Mouse (Mus musculus) neural tube, embryonic 15.5 days (tissue): ENCODE results near the gene Zmpste24. TPM values are rescaled to one million over a fixed set of nuclear protein-coding genes. Genes with fewer than 3 reads are reported as not detected.

Experiments
- ATAC-seq: fragments of 200-750 bp; cut with Nextera tagmentation; 2 replicates; pipeline ENCODE4 v1.8.0; 2017; ENCODE audit warnings: mild to moderate bottlenecking, moderate TSS enrichment, moderate library complexity; ENCODE audit not compliant: low FRiP score
- H3K27ac ChIP-seq: fragments of 300-500 bp; sonication (generic); replicated peaks from 2 replicates; pipeline ENCODE4 v1.5.1; 2015; ENCODE audit warnings: mild to moderate bottlenecking, inconsistent platforms
- H3K27me3 ChIP-seq: fragments of 300-500 bp; sonication (generic); replicated peaks from 2 replicates; pipeline ENCODE4 v1.6.1; 2015; ENCODE audit warnings: inconsistent platforms
- H3K36me3 ChIP-seq: fragments of 300-500 bp; sonication (generic); 2 replicates; pipeline ENCODE4 v1.6.1; 2015; ENCODE audit warnings: inconsistent platforms
- H3K4me1 ChIP-seq: fragments of 300-500 bp; sonication (generic); 2 replicates; pipeline ENCODE4 v1.6.1; 2015; ENCODE audit warnings: inconsistent platforms
- H3K4me2 ChIP-seq: fragments of 300-500 bp; sonication (generic); 2 replicates; pipeline ENCODE4 v1.6.1; 2015; ENCODE audit warnings: inconsistent platforms, mild to moderate bottlenecking, moderate library complexity
- H3K4me3 ChIP-seq: fragments of 300-500 bp; sonication (generic); replicated peaks from 2 replicates; pipeline ENCODE4 v1.5.1; 2015; ENCODE audit warnings: mild to moderate bottlenecking, inconsistent platforms
- H3K9ac ChIP-seq: fragments of 300-500 bp; sonication (generic); replicated peaks from 2 replicates; pipeline ENCODE4 v1.6.1; 2015; ENCODE audit warnings: mild to moderate bottlenecking, inconsistent platforms
- H3K9me3 ChIP-seq: fragments of 300-500 bp; sonication (generic); replicated peaks from 2 replicates; pipeline ENCODE4 v1.6.1; 2016; ENCODE audit warnings: inconsistent platforms
- WGBS: fragments of 180-500 bp; shearing (Covaris S2); methylation state at CpG from one replicate; pipeline ENCODE4 v1.1.7; 2015; ENCODE audit warnings: mixed read lengths; 5-methylcytosine and 5-hydroxymethylcytosine counted together
- polyA plus RNA-seq: library from polyadenylated mRNA; unstranded; fragments of >200 nt; fragmentation: Nextera tagmentation; extraction: Ambion mirVana; gene quantifications from 2 replicates; pipeline ENCODE4 v1.2.1, GENCODE M21; 2015

Zmpste24 gene
- polyA plus RNA-seq, 1 experiment from 2014 or later, result 24.8 TPM

DNA sequence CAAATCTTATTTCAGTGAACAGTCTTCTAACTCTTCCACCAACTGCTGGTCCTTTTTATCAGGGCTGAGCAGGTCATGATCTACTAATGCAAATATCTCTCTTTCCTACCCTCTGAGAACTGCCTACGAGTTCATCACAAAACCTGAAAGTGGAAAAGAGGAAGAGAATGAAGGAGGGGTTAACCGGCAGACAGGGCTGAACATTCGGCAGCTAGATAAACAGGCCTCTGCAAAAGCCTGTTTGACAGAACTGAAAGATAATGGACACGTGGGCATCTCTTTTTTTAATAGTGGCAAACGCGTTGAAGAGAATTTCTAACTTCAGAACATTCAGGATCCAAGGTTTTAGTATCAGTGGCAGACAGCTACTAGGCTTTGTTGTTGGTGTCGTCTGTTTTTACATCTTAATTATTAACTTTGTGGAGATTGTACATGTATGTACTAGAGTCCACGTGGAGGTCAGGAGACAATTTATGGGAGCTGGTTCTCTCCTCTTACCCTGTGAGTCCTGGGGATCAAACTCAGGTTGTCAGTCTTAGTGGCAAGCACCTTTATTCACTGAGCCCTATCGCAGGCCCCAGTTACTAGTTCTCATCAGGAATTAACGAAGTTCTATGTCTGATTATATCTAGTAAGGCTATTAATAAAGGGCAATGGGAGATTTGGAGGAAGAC, 83.3 kb downstream of the Zmpste24 start:
- ATAC-seq, result no peak
- Histone ChIP-seq H3K9ac (no peak overlapping the region), H3K4me1 (peaks cover 48% of the 10 kb centered on the region), H3K36me3 (no peaks in the 10 kb centered on the region), H3K27me3 (no peaks in the 10 kb centered on the region), H3K4me2 (peak overlapping the region; percentile 74), H3K27ac (no peak overlapping the region), H3K9me3 (no peaks in the 10 kb centered on the region), H3K4me3 (peak overlapping the region; percentile 99)
- 85% methylated on average over 10 of the region's 10 CpGs for WGBS

DNA sequence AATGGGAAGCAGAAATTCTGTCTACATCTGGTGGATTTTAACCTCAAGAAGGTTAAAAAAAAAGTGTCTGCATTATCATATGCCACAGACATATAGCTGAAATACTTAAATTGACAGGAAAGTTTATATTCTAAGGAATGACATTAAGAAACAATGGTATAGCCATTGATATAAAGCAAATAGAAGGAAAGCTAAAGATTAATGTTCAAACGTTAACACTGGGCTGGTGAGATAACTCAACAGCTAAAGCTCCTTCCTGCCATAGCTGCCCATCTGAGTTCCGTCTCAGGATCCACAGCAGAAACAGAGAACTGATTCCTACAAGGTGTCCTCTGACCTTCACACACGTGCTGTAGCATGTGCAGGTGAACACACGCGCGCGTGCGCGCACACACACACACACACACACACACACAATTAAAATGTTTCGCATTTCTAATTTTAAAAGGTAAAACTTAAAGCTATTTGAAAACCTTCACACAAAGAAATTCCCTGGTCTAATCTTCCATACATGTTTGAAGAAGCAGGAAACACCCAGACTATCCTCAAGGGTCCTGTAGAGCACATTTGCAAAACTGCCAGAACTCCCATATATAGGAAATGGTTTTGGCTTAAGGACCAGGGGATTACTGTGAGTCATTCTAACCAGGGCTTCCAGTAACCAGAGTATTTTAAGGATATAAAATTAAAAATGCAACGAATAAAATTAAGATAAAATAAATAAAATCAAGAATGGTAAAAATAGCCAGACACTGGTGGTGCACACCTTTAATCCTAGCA, 87.1 kb downstream of the Zmpste24 start:
- WGBS, result 83% methylated on average over 11 of the region's 11 CpGs
- H3K36me3 ChIP-seq, result no peaks in the 10 kb centered on the region
- no peak overlapping the region for H3K9ac ChIP-seq
- H3K4me2 ChIP-seq, result no peak overlapping the region
- no peak overlapping the region for H3K4me3 ChIP-seq
- H3K27me3 ChIP-seq, result no peaks in the 10 kb centered on the region
- H3K27ac ChIP-seq, result no peak overlapping the region
- ATAC-seq, result no peak
- H3K9me3 ChIP-seq, result no peaks in the 10 kb centered on the region
- peaks cover 53% of the 10 kb centered on the region for H3K4me1 ChIP-seq

Other genes starting within 250 kb of the Zmpste24 start
- 18.8 and 23.3 TPM in 2 replicates for gene Rims3, start 243.4 kb downstream of the Zmpste24 start, polyA plus RNA-seq
- gene Exo5, start 173.2 kb downstream of the Zmpste24 start, polyA plus RNA-seq, result 27.3 and 29.8 TPM in 2 replicates
- gene Zfp69, start 146.5 kb downstream of the Zmpste24 start, polyA plus RNA-seq, result 6.5 and 6.8 TPM in 2 replicates
- gene Smap2, start 81.0 kb downstream of the Zmpste24 start, polyA plus RNA-seq, result 41.4 and 43.4 TPM in 2 replicates
- gene Col9a2, start 58.9 kb downstream of the Zmpste24 start, polyA plus RNA-seq, result 21.5 and 36.1 TPM in 2 replicates
- gene Tmco2, start 11.0 kb upstream of the Zmpste24 start, polyA plus RNA-seq, result not detected in 2 replicates
- 26.8 and 27.3 TPM in 2 replicates for gene Rlf, start 116.8 kb upstream of the Zmpste24 start, polyA plus RNA-seq
- gene Gm12888, start 226.7 kb upstream of the Zmpste24 start, polyA plus RNA-seq, result not detected in 2 replicates